Mouse (Mus musculus): ENCODE results near the gene Lhx9. TPM values are rescaled to one million over a fixed set of nuclear protein-coding genes. Genes with fewer than 3 reads are reported as not detected.
A peak's percentile ranks its signal among the peaks of the same experiment; 100 is the strongest.

The Lhx9 gene
- polyA plus RNA-seq, 1 experiment from 2014 or later, result 0.11 TPM

DNA sequence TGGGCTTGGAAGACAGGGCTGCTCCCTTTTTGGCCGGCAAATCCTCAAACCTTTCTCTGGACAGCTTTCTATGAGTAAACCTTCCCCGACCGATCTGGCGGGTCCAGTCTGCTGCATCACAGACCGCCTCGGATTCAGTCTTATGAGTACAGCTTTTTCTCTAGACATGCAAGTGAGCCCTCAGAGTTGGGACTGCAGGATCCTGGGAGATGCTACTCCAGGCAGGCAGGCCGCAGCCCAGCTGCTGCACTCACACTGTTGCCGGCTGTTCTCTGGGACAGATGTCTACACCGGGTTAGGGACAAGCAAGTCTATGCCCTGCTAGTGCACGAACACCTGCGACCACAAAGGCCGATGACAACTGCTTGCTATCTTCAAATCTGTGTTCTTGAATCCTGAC, 2.2 kb downstream of the Lhx9 start:
- H3K9me3 ChIP-seq (ENCODE audit: low read length), result no peaks in the 10 kb centered on the region
- H3K27ac ChIP-seq (ENCODE audit: low read length), result no peak overlapping the region
- no peak for TF ChIP-seq CTCF (IDR thresholded peaks at IDR 0.05)
- TF ChIP-seq EP300 (IDR thresholded peaks at IDR 0.05), result no peak
- H3K4me3 ChIP-seq (ENCODE audit: low read depth, low read length), result no peak overlapping the region
- peaks cover 69% of the 10 kb centered on the region for H3K27me3 ChIP-seq (replicated peaks; ENCODE audit: insufficient read depth, low read length)
- H3K36me3 ChIP-seq (ENCODE audit: insufficient read depth, low read length), result 0 out of 2 replicates have a peak, but pooled peaks cover 1% of the 10 kb centered on the region
- 12% methylated on average over 12 of the region's 12 CpGs for WGBS
- no peak overlapping the region for H3K4me2 ChIP-seq (replicated peaks; ENCODE audit: low read depth, low read length)
- no peak overlapping the region for H3K9ac ChIP-seq (replicated peaks; ENCODE audit: low read depth)
- ATAC-seq (no peak), DNase-seq (ENCODE audit: low spot score) (no peak)
- peaks cover 6% of the 10 kb centered on the region for H3K4me1 ChIP-seq (ENCODE audit: insufficient read depth, low read depth, low read length)

DNA sequence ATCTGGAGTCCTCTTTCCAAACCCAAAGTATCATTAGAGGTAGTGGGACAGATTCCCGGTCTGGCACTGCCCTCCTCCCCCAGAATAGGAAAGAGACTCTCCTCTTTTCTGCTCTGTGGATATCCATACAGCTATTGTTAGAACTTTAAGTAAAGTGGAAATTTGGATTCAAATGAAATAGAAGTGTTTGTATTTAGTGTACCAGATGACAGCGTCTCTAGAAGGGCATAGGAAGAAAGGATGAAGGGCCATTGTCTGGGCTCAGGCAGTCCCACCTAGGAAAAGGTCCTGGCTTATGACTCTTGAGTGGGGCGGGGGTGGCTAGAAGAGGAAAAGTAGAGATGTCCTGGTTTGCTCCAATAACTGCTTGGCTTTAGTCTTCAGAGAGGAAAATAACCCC, 2.9 kb downstream of the Lhx9 start:
- Histone ChIP-seq H3K27ac (ENCODE audit: low read length) (no peak overlapping the region), H3K27me3 (replicated peaks; ENCODE audit: insufficient read depth, low read length) (peaks cover 71% of the 10 kb centered on the region), H3K4me1 (ENCODE audit: insufficient read depth, low read depth, low read length) (peaks cover 6% of the 10 kb centered on the region), H3K9me3 (ENCODE audit: low read length) (no peaks in the 10 kb centered on the region), H3K9ac (replicated peaks; ENCODE audit: low read depth) (no peak overlapping the region), H3K4me2 (replicated peaks; ENCODE audit: low read depth, low read length) (no peak overlapping the region), H3K36me3 (ENCODE audit: insufficient read depth, low read length) (no peaks in the 10 kb centered on the region), H3K4me3 (ENCODE audit: low read depth, low read length) (no peak overlapping the region)
- TF ChIP-seq EP300 (IDR thresholded peaks at IDR 0.05) (no peak), CTCF (IDR thresholded peaks at IDR 0.05) (no peak)
- ATAC-seq (no peak), DNase-seq (ENCODE audit: low spot score) (no peak)
- 17% methylated on average over 3 of the region's 3 CpGs for WGBS

- H3K9me3 ChIP-seq (ENCODE audit: low read length), result no peaks in the 10 kb centered on the region
- H3K4me2 ChIP-seq (replicated peaks; ENCODE audit: low read depth, low read length), result peak overlapping the region; percentile 53; the same call in 1 of the 2 replicates
- ATAC-seq (no peak), DNase-seq (ENCODE audit: low spot score) (no peak)
- TF ChIP-seq EP300 (IDR thresholded peaks at IDR 0.05) (no peak), CTCF (IDR thresholded peaks at IDR 0.05) (no peak)
- no peaks in the 10 kb centered on the region for H3K36me3 ChIP-seq (ENCODE audit: insufficient read depth, low read length)
- no peak overlapping the region for H3K9ac ChIP-seq (replicated peaks; ENCODE audit: low read depth)
- H3K4me1 ChIP-seq (ENCODE audit: insufficient read depth, low read depth, low read length), result peaks cover 6% of the 10 kb centered on the region
- H3K27ac ChIP-seq (ENCODE audit: low read length), result no peak overlapping the region
- WGBS, result 12% methylated on average over 3 of the region's 3 CpGs
- H3K27me3 ChIP-seq (replicated peaks; ENCODE audit: insufficient read depth, low read length), result peaks cover 80% of the 10 kb centered on the region
- H3K4me3 ChIP-seq (ENCODE audit: low read depth, low read length), result peak overlapping the region; percentile 40; the same call in 1 of the 2 replicates
Observed at GRCm38 (mm10) chr1:138844166-138844565, 4.2 kb downstream of the Lhx9 start.

- H3K4me3 ChIP-seq (ENCODE audit: low read depth, low read length), result peak overlapping the region; percentile 40
- H3K36me3 ChIP-seq (ENCODE audit: insufficient read depth, low read length), result no peaks in the 10 kb centered on the region
- H3K27ac ChIP-seq (ENCODE audit: low read length), result no peak overlapping the region
- H3K27me3 ChIP-seq (replicated peaks; ENCODE audit: insufficient read depth, low read length), result peaks cover 80% of the 10 kb centered on the region
- no peak for TF ChIP-seq CTCF (IDR thresholded peaks at IDR 0.05)
- TF ChIP-seq EP300 (IDR thresholded peaks at IDR 0.05), result no peak
- peaks cover 6% of the 10 kb centered on the region for H3K4me1 ChIP-seq (ENCODE audit: insufficient read depth, low read depth, low read length)
- peak overlapping the region; percentile 53 for H3K4me2 ChIP-seq (replicated peaks; ENCODE audit: low read depth, low read length)
- under 1% methylated on average over 35 of the region's 35 CpGs for WGBS
- no peak overlapping the region for H3K9ac ChIP-seq (replicated peaks; ENCODE audit: low read depth)
- ATAC-seq (no peak), DNase-seq (ENCODE audit: low spot score) (no peak)
- H3K9me3 ChIP-seq (ENCODE audit: low read length), result no peaks in the 10 kb centered on the region
Observed at GRCm38 (mm10) chr1:138843361-138844091, 4.9 kb downstream of the Lhx9 start.

- Histone ChIP-seq H3K27ac (ENCODE audit: low read length) (no peak overlapping the region), H3K27me3 (replicated peaks; ENCODE audit: insufficient read depth, low read length) (peaks cover 80% of the 10 kb centered on the region), H3K9ac (replicated peaks; ENCODE audit: low read depth) (no peak overlapping the region), H3K36me3 (ENCODE audit: insufficient read depth, low read length) (no peaks in the 10 kb centered on the region), H3K4me1 (ENCODE audit: insufficient read depth, low read depth, low read length) (peaks cover 6% of the 10 kb centered on the region; the same call in 1 of the 2 replicates), H3K4me3 (ENCODE audit: low read depth, low read length) (no peak overlapping the region), H3K9me3 (ENCODE audit: low read length) (no peaks in the 10 kb centered on the region), H3K4me2 (replicated peaks; ENCODE audit: low read depth, low read length) (no peak overlapping the region)
- WGBS, result 6% methylated on average over 10 of the region's 10 CpGs
- no peak for DNase-seq (ENCODE audit: low spot score)
- TF ChIP-seq CTCF (IDR thresholded peaks at IDR 0.05) (no peak), EP300 (IDR thresholded peaks at IDR 0.05) (no peak)
- ATAC-seq, result no peak
Observed at GRCm38 (mm10) chr1:138842756-138843155, 5.6 kb downstream of the Lhx9 start.

DNA sequence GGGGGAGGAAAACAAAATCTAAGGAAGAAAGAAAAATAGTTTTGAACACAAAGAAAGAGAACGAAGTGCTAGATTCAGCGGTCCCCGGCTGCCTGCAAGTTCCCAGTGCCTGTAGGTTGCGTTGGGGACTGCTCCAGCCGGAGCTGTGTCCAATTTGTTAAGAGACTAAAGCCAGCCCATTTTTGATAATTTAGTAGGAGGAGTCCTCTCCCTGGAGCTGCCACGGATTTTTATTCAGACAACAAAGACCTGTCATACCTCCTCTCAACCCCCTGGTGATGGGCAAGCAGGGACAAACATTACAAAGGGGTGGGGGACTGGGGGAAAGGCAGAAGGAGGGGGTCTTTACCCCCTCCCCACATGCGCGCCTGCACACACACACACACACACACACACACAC, 6.1 kb downstream of the Lhx9 start:
- 6% methylated on average over 8 of the region's 8 CpGs for WGBS
- no peak for TF ChIP-seq CTCF (IDR thresholded peaks at IDR 0.05)
- Histone ChIP-seq H3K4me3 (ENCODE audit: low read depth, low read length) (0 out of 2 replicates have a peak overlapping the region, but pooled peaks have one; percentile 26), H3K36me3 (ENCODE audit: insufficient read depth, low read length) (no peaks in the 10 kb centered on the region), H3K27ac (ENCODE audit: low read length) (no peak overlapping the region), H3K9ac (replicated peaks; ENCODE audit: low read depth) (no peak overlapping the region), H3K4me2 (replicated peaks; ENCODE audit: low read depth, low read length) (peak overlapping the region; percentile 50), H3K4me1 (ENCODE audit: insufficient read depth, low read depth, low read length) (peaks cover 6% of the 10 kb centered on the region; the same call in 1 of the 2 replicates), H3K27me3 (replicated peaks; ENCODE audit: insufficient read depth, low read length) (peaks cover 83% of the 10 kb centered on the region), H3K9me3 (ENCODE audit: low read length) (no peaks in the 10 kb centered on the region)
- ATAC-seq, result no peak
- DNase-seq (ENCODE audit: low spot score), result peak; percentile 39

Data from lung, postnatal 0 days (tissue).